ENCODE assay signal across 14 mouse cellular contexts in the genomic region with DNA sequence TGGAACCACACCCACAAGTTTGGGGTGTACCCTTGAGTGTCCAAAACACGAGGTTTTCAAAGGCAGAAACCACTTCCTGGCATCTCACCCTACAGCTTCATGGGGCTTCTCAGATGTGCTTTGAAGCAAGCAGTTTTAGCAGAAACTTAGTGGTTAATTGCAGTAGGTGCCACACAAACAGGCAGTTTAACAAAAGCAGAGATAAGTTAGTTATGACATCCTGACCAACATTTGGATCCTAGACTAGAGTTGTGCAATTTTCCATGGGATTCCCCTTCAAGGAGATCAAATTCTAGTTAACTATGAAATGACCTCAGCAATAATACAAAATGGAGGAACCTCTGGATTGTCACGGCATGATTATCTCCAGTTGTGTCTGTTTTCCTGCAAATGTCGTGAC.
A peak's percentile ranks its signal among the peaks of the same experiment; 100 is the strongest.
DNase-seq lines count a peak whose midpoint lies in the region.
"Had no signal": no experiment of that assay in that cellular context is flagged by ENCODE, and none has a peak within 500 bp of the region (broad histone marks: within the 10 kb centered on the region; RNA-seq: fewer than 3 reads in every experiment).

No protein-coding gene starts in this region.

- DNase-seq in lung, postnatal 25 days (ENCODE audit: low spot score): peak; percentile 35
- no peak for DNase-seq in lung, postnatal 10 days
- peak; percentile 85 for DNase-seq in T-cell, adult 2 months (ENCODE audit: low spot score)
- peak; percentile 89 for DNase-seq in naive thymus-derived CD4-positive, alpha-beta T cell, adult 2 months (ENCODE audit: low read depth)
- peak; percentile 32 to 45 for DNase-seq in thymus, postnatal 36 days
- DNase-seq in gastrocnemius, postnatal 4 days (ENCODE audit: low spot score in 2 of 2): no peak
- DNase-seq in adrenal gland, adult 8-10 months: no peak
- no peak for DNase-seq in layer of hippocampus, adult 11-12 months (ENCODE audit: low spot score)
- DNase-seq: cerebellum, adult 9-10 months; gastrocnemius, postnatal 25 days; kidney, adult 18-20 months; kidney, postnatal 25 days; layer of hippocampus, postnatal 36 days; right cerebral cortex, postnatal 4 days had no signal

Comparison
In these comparisons a context has a peak if more than half of its experiments do, and no peak if none do; other contexts are left out.
1. DNase-seq: peak in lung, postnatal 25 days (single experiment), T-cell, adult 2 months (single experiment), naive thymus-derived CD4-positive, alpha-beta T cell, adult 2 months (single experiment) and thymus, postnatal 36 days (2 of 2); none in lung, postnatal 10 days (single experiment), gastrocnemius, postnatal 4 days (0 of 2), adrenal gland, adult 8-10 months (single experiment) and layer of hippocampus, adult 11-12 months (single experiment).